Comparison of ENCODE assay signal across 11 mouse cellular contexts in genomic region chr9:66595722-66596675, GRCm38 (mm10). TPM values are rescaled to one million over a fixed set of nuclear protein-coding genes. Genes with fewer than 3 reads are reported as not detected.
DNase-seq lines count a peak whose midpoint lies in the region; ATAC-seq and TF ChIP-seq lines count a peak whose summit lies in the region.
"Had no signal": no experiment of that assay in that cellular context is flagged by ENCODE, and none has a peak within 500 bp of the region (broad histone marks: within the 10 kb centered on the region; RNA-seq: fewer than 3 reads in every experiment).

No protein-coding gene starts in this region.

- H3K4me2 ChIP-seq in embryonic facial prominence, embryonic 12.5 days (replicated peaks): no peak overlapping the region
- H3K4me2 ChIP-seq in liver, embryonic 15.5 days: no peak overlapping the region; the same call in 1 of the 2 replicates
- no peak overlapping the region for H3K4me2 ChIP-seq in hindbrain, embryonic 12.5 days (replicated peaks)
- H3K4me2 ChIP-seq in midbrain, postnatal 0 days (ENCODE audit: low read depth, low read length, poor library complexity, severe bottlenecking): no peak overlapping the region
- H3K4me2 ChIP-seq: hindbrain, embryonic 14.5 days; lung, embryonic 14.5 days had no signal

- no peaks in the 10 kb centered on the region for H3K27me3 ChIP-seq in embryonic facial prominence, embryonic 12.5 days
- peaks cover 13% of the 10 kb centered on the region for H3K27me3 ChIP-seq in embryonic facial prominence, embryonic 10.5 days (replicated peaks; ENCODE audit: low read depth, poor library complexity, severe bottlenecking)
- no peaks in the 10 kb centered on the region for H3K27me3 ChIP-seq in liver, embryonic 15.5 days
- peaks cover 8% of the 10 kb centered on the region for H3K27me3 ChIP-seq in hindbrain, embryonic 12.5 days
- H3K27me3 ChIP-seq in midbrain, postnatal 0 days (ENCODE audit: insufficient read depth, low read length): no peaks in the 10 kb centered on the region

- H3K4me3 ChIP-seq in embryonic facial prominence, embryonic 12.5 days: no peak overlapping the region
- H3K4me3 ChIP-seq in embryonic facial prominence, embryonic 10.5 days: no peak overlapping the region
- H3K4me3 ChIP-seq in liver, embryonic 15.5 days (replicated peaks): no peak overlapping the region
- H3K4me3 ChIP-seq in hindbrain, embryonic 12.5 days: no peak overlapping the region
- no peak overlapping the region for H3K4me3 ChIP-seq in midbrain, postnatal 0 days (ENCODE audit: low read depth, low read length)

- H3K36me3 ChIP-seq in embryonic facial prominence, embryonic 12.5 days: no peaks in the 10 kb centered on the region
- no peaks in the 10 kb centered on the region for H3K36me3 ChIP-seq in embryonic facial prominence, embryonic 10.5 days (replicated peaks)
- H3K36me3 ChIP-seq in liver, embryonic 15.5 days (replicated peaks): no peaks in the 10 kb centered on the region
- H3K36me3 ChIP-seq in hindbrain, embryonic 12.5 days: no peaks in the 10 kb centered on the region
- H3K36me3 ChIP-seq in midbrain, postnatal 0 days (ENCODE audit: insufficient read depth, low read length): no peaks in the 10 kb centered on the region

- H3K4me1 ChIP-seq in embryonic facial prominence, embryonic 12.5 days: peaks cover 24% of the 10 kb centered on the region
- peaks cover 62% of the 10 kb centered on the region for H3K4me1 ChIP-seq in embryonic facial prominence, embryonic 10.5 days
- H3K4me1 ChIP-seq in liver, embryonic 15.5 days (replicated peaks): peaks cover 75% of the 10 kb centered on the region
- peaks cover 20% of the 10 kb centered on the region for H3K4me1 ChIP-seq in hindbrain, embryonic 12.5 days
- peaks cover 2% of the 10 kb centered on the region; the same call in 1 of the 2 replicates for H3K4me1 ChIP-seq in midbrain, postnatal 0 days (ENCODE audit: insufficient read depth, low read length)

- no peaks in the 10 kb centered on the region for H3K9me3 ChIP-seq in embryonic facial prominence, embryonic 12.5 days
- H3K9me3 ChIP-seq in embryonic facial prominence, embryonic 10.5 days: no peaks in the 10 kb centered on the region
- no peaks in the 10 kb centered on the region for H3K9me3 ChIP-seq in liver, embryonic 15.5 days (replicated peaks)
- H3K9me3 ChIP-seq in hindbrain, embryonic 12.5 days (replicated peaks): no peaks in the 10 kb centered on the region
- no peaks in the 10 kb centered on the region for H3K9me3 ChIP-seq in midbrain, postnatal 0 days (ENCODE audit: low read length)

- WGBS in embryonic facial prominence, embryonic 12.5 days: 42% methylated on average over 5 of the region's 5 CpGs
- whole genome bisulfite sequencing in embryonic facial prominence, embryonic 10.5 days: 48% methylated on average over 5 of the region's 5 CpGs
- WGBS in liver, embryonic 15.5 days (ENCODE audit: insufficient replicate concordance): 65% methylated on average over 5 of the region's 5 CpGs
- 54% methylated on average over 5 of the region's 5 CpGs for WGBS in hindbrain, embryonic 12.5 days
- 59% methylated on average over 5 of the region's 5 CpGs for WGBS in midbrain, postnatal 0 days

- H3K9ac ChIP-seq in embryonic facial prominence, embryonic 12.5 days: no peak overlapping the region
- no peak overlapping the region for H3K9ac ChIP-seq in liver, embryonic 15.5 days
- no peak overlapping the region for H3K9ac ChIP-seq in hindbrain, embryonic 12.5 days
- no peak overlapping the region for H3K9ac ChIP-seq in midbrain, postnatal 0 days (replicated peaks; ENCODE audit: low read length, poor library complexity, severe bottlenecking)
- H3K9ac ChIP-seq: hindbrain, embryonic 14.5 days; lung, embryonic 14.5 days had no signal

- TF ChIP-seq CTCF in midbrain, postnatal 0 days (IDR thresholded peaks at IDR 0.05): no peak

- DNase-seq in embryonic facial prominence, embryonic 10.5 days (ENCODE audit: low spot score): no peak
- peak; percentile 55 for DNase-seq in 3T3-L1 (ENCODE audit: low read depth, low spot score)
- peak; percentile 74 for DNase-seq in kidney, adult 9 months
- DNase-seq in midbrain, postnatal 0 days (ENCODE audit: low spot score): no peak
- DNase-seq: cerebellum, postnatal 36 days; lung, embryonic 14.5 days had no signal

- 0 out of 2 replicates have a peak overlapping the region, but pooled peaks have one; percentile 18 for H3K27ac ChIP-seq in embryonic facial prominence, embryonic 12.5 days
- no peak overlapping the region for H3K27ac ChIP-seq in embryonic facial prominence, embryonic 10.5 days (replicated peaks)
- H3K27ac ChIP-seq in liver, embryonic 15.5 days (replicated peaks): peak overlapping the region; percentile 14; the same call in 1 of the 2 replicates
- H3K27ac ChIP-seq in hindbrain, embryonic 12.5 days: no peak overlapping the region
- no peak overlapping the region for H3K27ac ChIP-seq in midbrain, postnatal 0 days (ENCODE audit: low read depth, low read length)
- H3K27ac ChIP-seq: hindbrain, embryonic 14.5 days had no signal

- no peak for ATAC-seq in embryonic facial prominence, embryonic 12.5 days (ENCODE audit: insufficient number of reproducible peaks, insufficient read depth, low FRiP score, low TSS enrichment)
- ATAC-seq in liver, embryonic 15.5 days (ENCODE audit: insufficient read depth): no peak
- ATAC-seq in hindbrain, embryonic 12.5 days (ENCODE audit: low FRiP score): no peak
- ATAC-seq in megakaryocyte progenitor cell, adult 5-6 weeks (replicated peaks; ENCODE audit: poor library complexity): no peak
- no peak for ATAC-seq in midbrain, postnatal 0 days (ENCODE audit: low FRiP score)

RNA-seq across cellular contexts. Expression of gene Usp3, which starts 3.1 kb away (rescaled TPM):
- polyA plus RNA-seq in embryonic facial prominence, embryonic 12.5 days (2016; fragmentation: Nextera tagmentation; extraction: Ambion mirVana): 76.0 and 84.3 TPM in 2 replicates
- 103 and 106 TPM in 2 replicates for polyA plus RNA-seq in embryonic facial prominence, embryonic 10.5 days (2016; fragmentation: Nextera tagmentation; extraction: Ambion mirVana)
- 13.1 and 13.4 TPM in 2 replicates for polyA plus RNA-seq in liver, embryonic 15.5 days (2015; fragmentation: Nextera tagmentation; extraction: Ambion mirVana)
- 88.1 and 103 TPM in 2 replicates for polyA plus RNA-seq in hindbrain, embryonic 12.5 days (2016; fragmentation: Nextera tagmentation; extraction: Ambion mirVana)
- total RNA-seq in megakaryocyte progenitor cell, adult 5-6 weeks (2015): 62.6 and 71.6 TPM in 2 replicates
- 43.6 and 48.9 TPM in 2 replicates for total RNA-seq in megakaryocyte progenitor cell, adult 5-6 weeks (2017)
- 23.4 and 30.0 TPM in 2 replicates for total RNA-seq in midbrain, postnatal 0 days (2014; rRNA removed)
- polyA plus RNA-seq in midbrain, postnatal 0 days (2015; fragmentation: Nextera tagmentation; extraction: Ambion mirVana): 33.7 and 39.9 TPM in 2 replicates

Comparison
In these comparisons a context has a peak if more than half of its experiments do, and no peak if none do; other contexts are left out.
1. H3K27ac ChIP-seq: peak in embryonic facial prominence, embryonic 12.5 days (single experiment) and liver, embryonic 15.5 days (single experiment); none in embryonic facial prominence, embryonic 10.5 days (single experiment), hindbrain, embryonic 12.5 days (single experiment) and midbrain, postnatal 0 days (single experiment).
2. DNase-seq: peak in 3T3-L1 (single experiment) and kidney, adult 9 months (single experiment); none in embryonic facial prominence, embryonic 10.5 days (single experiment) and midbrain, postnatal 0 days (single experiment).